Mouse (Mus musculus) CD8-positive naive resting alpha-beta T cell, adult 2 months (primary cell): Measurements from ENCODE around the gene Nrde2.

Experiments used
- DNase-seq, 2 experiments: peaks; one replicate each; pipeline ENCODE4 v3.0.0; 2022; ENCODE audit warnings: low read depth in 2 of 2, low spot score in 2 of 2

Nrde2 gene

GRCm38 (mm10) chr12:100180802-100181201 is 21.3 kb upstream of the Nrde2 start:
- DNase-seq = no peak

DNA sequence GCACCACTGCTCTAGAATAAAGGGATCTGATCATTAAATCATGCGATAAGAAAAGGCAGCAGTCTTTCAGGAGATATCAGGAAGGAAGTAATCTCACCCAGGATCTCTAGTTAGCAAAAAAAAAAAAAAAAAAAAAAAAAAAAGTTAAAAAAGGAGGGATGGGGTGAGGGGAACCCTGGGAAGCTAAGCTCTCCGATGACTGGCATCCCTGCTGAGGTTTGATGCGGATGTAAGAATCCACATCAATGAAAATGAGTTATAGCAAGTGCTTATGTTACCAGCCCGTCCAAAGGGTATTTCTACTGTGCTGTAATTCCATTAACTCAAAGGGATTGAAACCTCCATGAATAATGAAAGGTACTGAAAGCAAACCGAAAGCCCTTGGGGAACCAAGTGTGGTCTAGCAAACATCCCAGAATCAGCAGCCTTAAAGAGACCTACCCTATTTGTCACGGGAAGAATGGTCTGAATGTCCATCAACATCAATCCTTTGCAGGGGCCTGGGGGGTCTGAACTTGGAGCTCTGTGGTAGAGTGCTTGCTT is 19.5 kb upstream of the Nrde2 start:
- DNase-seq = no peak

DNA sequence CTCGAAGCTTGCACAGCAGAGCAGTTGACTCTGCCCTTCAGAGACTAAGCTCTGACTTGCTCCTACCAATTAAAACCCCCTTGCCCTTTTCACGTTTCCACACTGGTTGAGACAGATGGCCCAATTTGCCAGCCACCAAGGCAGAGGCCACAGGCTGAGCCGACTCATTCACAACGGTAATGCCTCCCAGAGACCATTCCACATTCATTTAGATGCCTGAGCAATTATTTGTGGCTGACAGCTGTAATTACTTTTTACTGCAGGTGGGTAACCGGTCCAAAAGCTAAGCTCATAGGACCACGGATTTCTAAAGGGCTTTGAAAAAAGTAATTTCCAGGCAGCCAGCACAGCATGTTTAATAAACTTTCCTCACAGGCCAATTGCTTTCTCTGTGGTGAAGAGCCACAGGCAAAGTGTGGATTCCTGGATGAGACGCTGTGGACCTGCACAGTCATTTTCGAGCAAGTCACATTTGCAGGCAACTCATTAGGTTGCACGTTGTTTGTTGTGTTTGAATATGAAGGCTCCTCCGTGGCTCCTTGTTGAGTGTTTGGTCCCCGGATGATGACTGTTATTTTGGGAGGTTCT is 17.1 kb upstream of the Nrde2 start:
- no peak for DNase-seq

DNA sequence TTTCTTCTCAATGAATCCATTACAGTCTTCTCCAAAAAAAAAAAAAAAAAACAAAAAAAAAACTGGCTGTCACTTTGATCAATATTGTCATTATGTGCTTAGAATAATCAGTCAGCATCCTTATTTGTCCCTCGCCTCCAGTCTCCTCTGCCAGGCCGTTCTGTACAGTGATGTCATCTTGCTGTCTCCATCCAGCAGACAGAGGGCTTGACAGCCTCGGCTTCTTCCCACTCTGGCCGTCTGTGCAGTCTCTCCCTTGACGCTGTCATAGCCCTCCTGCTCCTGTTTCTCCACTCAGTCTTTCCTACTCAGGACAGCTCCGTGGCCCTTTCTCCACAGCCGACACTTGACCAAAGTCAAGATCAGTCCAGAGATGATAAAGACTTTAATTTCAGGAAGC is 13.0 kb upstream of the Nrde2 start:
- DNase-seq = no peak

GRCm38 (mm10) chr12:100167931-100168871 is 8.7 kb upstream of the Nrde2 start:
- DNase-seq = peak in 1 of 2 experiments; percentile 23

- DNase-seq = no peak
Observed at GRCm38 (mm10) chr12:100167502-100167901, 8.0 kb upstream of the Nrde2 start.

DNA sequence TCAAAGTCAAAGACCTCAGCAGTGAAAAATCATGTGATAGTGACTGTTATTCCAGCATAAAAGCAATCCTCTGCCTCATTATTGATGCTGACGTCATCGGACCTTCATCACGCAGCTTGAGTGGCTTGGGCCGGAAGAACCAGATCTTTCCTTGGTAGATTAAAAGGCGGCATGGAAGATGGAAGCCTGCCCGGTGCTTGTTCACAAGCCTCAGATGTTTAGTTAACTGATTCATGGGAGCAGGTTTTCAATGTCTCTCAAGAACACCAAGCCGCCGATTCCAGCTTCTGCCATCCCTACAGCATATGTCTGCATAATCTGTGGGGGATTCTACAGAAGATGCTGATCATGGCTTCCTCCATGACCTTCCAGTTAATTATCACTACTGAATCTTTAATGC is 7.5 kb upstream of the Nrde2 start:
- DNase-seq = no peak

- peak; percentile 19 to 37 for DNase-seq
Observed at GRCm38 (mm10) chr12:100166177-100166576, 6.7 kb upstream of the Nrde2 start.

- peak; percentile 25 to 28 for DNase-seq
Observed at GRCm38 (mm10) chr12:100164991-100165500, 5.6 kb upstream of the Nrde2 start.

- DNase-seq = no peak
Observed at GRCm38 (mm10) chr12:100152466-100152865, 7.0 kb downstream of the Nrde2 start.

DNA sequence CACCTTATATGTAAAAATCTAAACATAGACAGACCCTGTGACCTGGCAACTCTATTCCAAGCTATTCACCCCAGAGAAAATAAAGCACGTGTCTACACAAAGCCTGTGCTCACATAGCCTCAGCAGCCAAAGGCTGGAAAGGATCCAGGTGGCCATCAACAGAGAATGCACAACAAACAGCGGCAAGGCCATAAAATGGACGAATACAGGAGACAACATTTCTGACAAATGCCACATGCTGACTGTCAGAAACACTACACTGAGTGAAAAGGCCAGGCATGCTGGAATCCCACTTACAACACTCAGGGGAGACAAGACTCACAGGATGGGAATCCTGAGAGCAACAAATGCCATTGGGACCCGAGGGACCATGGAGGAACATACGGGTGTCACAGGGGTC is 15.2 kb downstream of the Nrde2 start:
- no peak for DNase-seq

DNA sequence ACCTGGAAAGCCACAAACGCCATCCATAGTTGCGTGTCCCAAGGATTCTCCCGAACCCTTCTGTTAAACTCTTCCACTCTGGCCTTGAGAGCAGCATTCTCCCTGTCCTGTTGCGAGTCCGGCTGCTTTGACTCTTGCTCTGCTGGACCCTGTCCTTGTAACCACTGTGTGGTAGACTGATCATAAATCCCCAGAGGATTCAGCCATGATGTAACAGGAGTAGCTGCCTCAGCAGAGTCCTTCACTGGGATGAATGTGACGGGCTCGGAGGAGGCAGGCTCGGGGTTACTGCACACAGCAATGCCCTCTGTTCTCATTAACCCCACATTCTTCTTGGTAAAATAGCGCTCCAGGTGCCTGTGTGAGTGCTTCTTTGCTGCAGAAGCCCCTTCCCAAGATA is 15.7 kb downstream of the Nrde2 start:
- DNase-seq = no peak

DNA sequence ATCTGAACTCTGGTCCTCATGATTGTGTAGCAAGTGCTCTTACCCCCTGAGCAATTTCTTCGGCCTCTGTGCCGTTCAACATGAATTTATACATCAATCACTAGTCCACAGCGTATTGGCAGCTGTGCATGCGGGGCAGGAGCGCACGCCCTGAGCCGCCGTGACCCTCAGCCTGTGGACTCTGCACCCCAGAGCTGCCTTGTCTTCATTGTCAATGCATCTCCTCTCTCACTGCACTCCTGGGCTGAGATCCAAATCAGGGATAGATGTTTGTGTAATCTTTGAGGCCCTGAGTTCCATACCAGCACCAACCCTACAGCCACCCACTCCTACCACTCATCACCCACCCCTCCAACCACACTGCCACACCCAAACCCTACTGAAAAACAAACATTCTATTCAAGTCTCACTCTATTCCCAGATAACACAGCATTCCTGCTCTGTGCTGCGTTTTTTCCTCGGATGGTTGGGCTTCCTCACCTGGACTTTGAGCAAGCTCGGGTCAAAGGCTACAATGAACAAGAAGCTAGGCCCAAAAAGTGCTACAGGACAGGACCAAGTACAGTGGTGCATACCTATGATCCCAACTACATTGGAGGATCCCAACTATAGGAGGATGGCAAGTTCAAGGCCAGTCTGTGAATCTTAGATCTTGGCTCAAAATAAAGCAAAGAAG is 16.5 kb downstream of the Nrde2 start:
- DNase-seq = no peak

DNA sequence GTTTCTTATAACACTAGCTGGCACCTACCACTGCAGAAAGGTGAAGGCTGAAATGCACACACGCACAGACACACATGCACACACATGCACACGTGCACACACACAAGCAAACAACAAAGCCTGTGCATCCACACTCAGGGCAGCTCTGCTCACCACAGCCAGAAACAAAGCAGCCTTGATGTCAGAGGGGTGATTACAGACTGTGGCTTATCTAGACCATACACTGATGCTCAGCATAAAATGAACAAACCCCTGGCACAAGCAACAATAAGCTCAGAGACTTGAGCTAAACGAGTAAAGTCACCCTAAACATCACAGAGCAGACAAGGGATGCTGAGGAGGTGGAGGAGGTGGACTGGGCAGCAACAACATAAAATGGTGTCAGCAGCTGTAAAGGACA is 24.3 kb downstream of the Nrde2 start:
- no peak for DNase-seq

DNA sequence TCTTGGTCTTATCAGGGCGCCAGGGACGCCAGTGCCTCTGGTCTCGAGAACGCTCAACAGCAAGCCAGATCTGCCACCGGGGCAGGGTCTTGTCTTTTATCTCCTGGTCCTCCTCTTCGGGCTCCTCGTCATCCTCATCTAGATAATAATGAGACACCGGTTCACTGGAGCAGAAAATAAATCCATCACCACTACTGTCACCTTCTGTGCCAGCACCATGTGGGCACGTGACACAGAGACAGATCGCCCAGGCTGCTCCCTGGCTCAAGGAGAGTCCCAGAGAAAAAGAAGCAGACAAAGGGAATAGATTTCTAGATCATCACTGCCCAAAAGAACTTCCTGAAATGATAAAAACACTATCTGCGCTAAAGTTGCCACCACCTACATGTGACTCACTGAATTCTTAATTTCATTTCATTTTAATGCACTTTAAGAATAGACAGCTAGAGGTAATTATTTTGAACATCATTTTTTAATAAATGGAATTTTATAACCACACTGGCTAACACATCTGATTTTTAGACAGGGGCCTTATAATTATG is 25.0 kb downstream of the Nrde2 start:
- DNase-seq = no peak

DNA sequence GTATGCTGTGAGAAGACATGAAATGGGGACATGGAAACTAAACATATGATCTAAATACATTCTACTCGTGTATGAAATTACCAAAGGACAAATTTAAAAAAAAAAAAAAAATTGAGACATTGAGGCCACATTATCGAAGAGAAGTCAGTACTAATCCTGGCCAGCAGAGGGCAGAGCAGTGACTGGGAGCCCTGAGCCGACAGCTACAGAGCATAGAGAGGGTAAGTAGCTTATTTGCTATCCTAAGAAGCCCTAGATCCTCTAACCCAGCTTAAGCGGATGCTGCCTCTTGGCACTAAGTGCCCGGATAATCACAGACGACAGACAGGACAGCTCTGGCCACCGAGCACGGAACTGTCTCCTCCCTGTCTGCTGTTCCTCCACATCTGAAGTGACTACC is 27.8 kb downstream of the Nrde2 start:
- peak; percentile 51 to 63 for DNase-seq

GRCm38 (mm10) chr12:100131167-100131566 is 28.3 kb downstream of the Nrde2 start:
- DNase-seq = no peak

DNA sequence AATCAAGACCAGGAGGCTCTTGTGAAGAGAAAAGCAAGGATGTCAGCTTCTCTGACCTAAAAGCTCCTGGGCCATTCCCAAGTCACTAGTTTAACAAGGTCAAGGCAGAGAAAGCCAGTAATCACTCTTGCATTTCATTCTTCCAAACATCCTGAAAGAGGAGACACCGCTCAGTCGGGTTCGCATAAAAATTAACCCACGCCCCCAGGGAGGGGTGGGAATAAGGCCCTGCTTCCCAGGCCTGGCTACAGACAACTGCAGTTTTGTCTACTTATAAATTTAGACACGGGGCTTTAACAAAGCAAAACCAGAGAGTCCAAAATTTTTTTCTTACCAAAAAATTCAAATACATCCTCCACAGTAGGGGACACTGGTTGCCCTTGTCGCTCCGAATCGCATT is 30.5 kb downstream of the Nrde2 start:
- no peak for DNase-seq

- DNase-seq = no peak
Observed at GRCm38 (mm10) chr12:100128522-100128921, 30.9 kb downstream of the Nrde2 start.

- no peak for DNase-seq
Observed at GRCm38 (mm10) chr12:100127866-100128480, 31.5 kb downstream of the Nrde2 start.
